Mouse (Mus musculus): ENCODE results near the gene Cxcl12.

DNA sequence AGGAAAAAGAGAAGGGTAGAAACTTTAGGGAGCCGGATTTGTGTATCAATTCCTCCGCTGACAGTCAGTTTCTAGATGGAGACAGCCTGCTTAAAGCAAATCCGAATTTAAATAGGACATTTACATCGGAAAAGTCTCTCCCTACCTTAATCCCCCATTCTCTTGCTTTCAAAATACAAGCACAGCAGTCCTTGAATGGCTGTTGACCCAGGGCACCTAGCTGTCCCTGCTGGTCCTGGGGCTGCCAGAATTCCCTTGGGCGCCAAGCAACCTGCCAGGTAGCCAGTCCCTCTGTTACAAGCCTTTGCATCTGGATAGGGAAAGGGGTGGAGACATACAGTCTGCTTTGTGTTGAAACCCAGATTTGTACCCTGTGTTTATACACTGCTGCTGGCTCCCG lies 12.0 kb downstream of the Cxcl12 start:
- TF ChIP-seq CTCF (IDR thresholded peaks at IDR 0.05) (no peak), EP300 (IDR thresholded peaks at IDR 0.05) (no peak)
